Mouse (Mus musculus) naive thymus-derived CD4-positive, alpha-beta T cell, adult 2 months (primary cell): ENCODE results near the gene Prkg1.
A peak's percentile ranks its signal among the peaks of the same experiment; 100 is the strongest.

ENCODE experiments used
- DNase-seq: peaks from one replicate; pipeline ENCODE4 v3.0.0-alpha.2; 2011; ENCODE audit warnings: low read depth

Prkg1 gene

GRCm38 (mm10) chr19:31743241-31744045, 21.4 kb downstream of the Prkg1 start:
- DNase-seq, result no peak

GRCm38 (mm10) chr19:31714900-31715299, 49.9 kb downstream of the Prkg1 start:
- no peak for DNase-seq

GRCm38 (mm10) chr19:31714418-31714817, 50.4 kb downstream of the Prkg1 start:
- no peak for DNase-seq

GRCm38 (mm10) chr19:31713321-31713720, 51.5 kb downstream of the Prkg1 start:
- no peak for DNase-seq

- DNase-seq, result no peak
Measured at GRCm38 (mm10) chr19:31710336-31710735, 54.5 kb downstream of the Prkg1 start.

GRCm38 (mm10) chr19:31703991-31704390, 60.8 kb downstream of the Prkg1 start:
- DNase-seq, result no peak

- no peak for DNase-seq
Measured at GRCm38 (mm10) chr19:31698916-31699315, 65.9 kb downstream of the Prkg1 start.

GRCm38 (mm10) chr19:31680821-31681220, 84.0 kb downstream of the Prkg1 start:
- peak; percentile 10 for DNase-seq

GRCm38 (mm10) chr19:31678324-31678723, 86.5 kb downstream of the Prkg1 start:
- no peak for DNase-seq

- no peak for DNase-seq
Measured at GRCm38 (mm10) chr19:31671726-31672125, 93.1 kb downstream of the Prkg1 start.

- no peak for DNase-seq
Measured at GRCm38 (mm10) chr19:31665007-31665406, 99.8 kb downstream of the Prkg1 start.

GRCm38 (mm10) chr19:31664159-31664991, 100.5 kb downstream of the Prkg1 start:
- DNase-seq, result no peak

- no peak for DNase-seq
Measured at GRCm38 (mm10) chr19:31663437-31664158, 101.2 kb downstream of the Prkg1 start.

GRCm38 (mm10) chr19:31662802-31663201, 102.0 kb downstream of the Prkg1 start:
- no peak for DNase-seq

GRCm38 (mm10) chr19:31658751-31659397, 106.0 kb downstream of the Prkg1 start:
- DNase-seq, result no peak

- DNase-seq, result no peak
Measured at GRCm38 (mm10) chr19:31656256-31656655, 108.6 kb downstream of the Prkg1 start.

- DNase-seq, result no peak
Measured at GRCm38 (mm10) chr19:31655826-31656225, 109.0 kb downstream of the Prkg1 start.

- no peak for DNase-seq
Measured at GRCm38 (mm10) chr19:31654022-31654421, 110.8 kb downstream of the Prkg1 start.

GRCm38 (mm10) chr19:31650452-31650851, 114.4 kb downstream of the Prkg1 start:
- DNase-seq, result no peak

- DNase-seq, result no peak
Measured at GRCm38 (mm10) chr19:31647492-31647891, 117.3 kb downstream of the Prkg1 start.

- no peak for DNase-seq
Measured at GRCm38 (mm10) chr19:31630899-31631869, 133.6 kb downstream of the Prkg1 start.
